Mouse (Mus musculus) kidney, adult 2 months (tissue): ENCODE data around the gene Acsbg1. TPM values are rescaled to one million over a fixed set of nuclear protein-coding genes. Genes with fewer than 3 reads are reported as not detected.

Source experiments
- DNase-seq: peaks from one replicate; pipeline ENCODE4 v3.0.0; 2021
- H3K27ac ChIP-seq: fragments of 200-500 bp; 2 replicates; pipeline ENCODE4 v1.5.1; 2012; ENCODE audit warnings: low read depth, low read length, control low read depth, inconsistent platforms; ENCODE audit not compliant: insufficient read depth
- H3K27me3 ChIP-seq: fragments of 200-500 bp; replicated peaks from 2 replicates; pipeline ENCODE4 v1.6.1; 2012; ENCODE audit warnings: mild to moderate bottlenecking, moderate library complexity, low read length, inconsistent platforms; ENCODE audit not compliant: control insufficient read depth, insufficient read depth
- H3K36me3 ChIP-seq: fragments of 200-500 bp; 2 replicates; pipeline ENCODE4 v1.6.1; 2012; ENCODE audit warnings: mild to moderate bottlenecking, moderate library complexity, low read length, inconsistent platforms; ENCODE audit not compliant: control insufficient read depth, insufficient read depth
- H3K4me1 ChIP-seq: fragments of 200-500 bp; 2 replicates; pipeline ENCODE4 v1.6.1; 2011; ENCODE audit warnings: low read length; ENCODE audit not compliant: control insufficient read depth, insufficient read depth
- H3K4me3 ChIP-seq: fragments of 200-500 bp; 2 replicates; pipeline ENCODE4 v1.5.1; 2011; ENCODE audit warnings: mild to moderate bottlenecking, low read depth, low read length, control low read depth; ENCODE audit not compliant: insufficient read depth
- CTCF ChIP-seq: fragments of 200-500 bp; conservative IDR thresholded peaks from 2 replicates; pipeline ENCODE4 v1.5.1; 2011; ENCODE audit warnings: low read depth, mild to moderate bottlenecking, control low read depth, low read length, moderate library complexity, mixed read lengths; ENCODE audit not compliant: insufficient read depth, insufficient read length
- POLR2A ChIP-seq: fragments of 200-500 bp; IDR thresholded peaks from one replicate; pipeline ENCODE4 v1.6.1; 2011; ENCODE audit warnings: low read depth, low read length, control low read depth
- WGBS: fragments of 180-500 bp; shearing (Covaris S2); methylation state at CpG from one replicate; pipeline ENCODE4 v1.1.7; 2018; 5-methylcytosine and 5-hydroxymethylcytosine counted together
- polyA plus RNA-seq: library from polyadenylated mRNA; depleted of rRNA; stranded (reverse); fragments of >200 nt; gene quantifications from 2 replicates; pipeline ENCODE4 v1.2.3, GENCODE M21; 2012

Acsbg1 gene
- polyA plus RNA-seq, 1 experiment, result 1.1 TPM

DNA sequence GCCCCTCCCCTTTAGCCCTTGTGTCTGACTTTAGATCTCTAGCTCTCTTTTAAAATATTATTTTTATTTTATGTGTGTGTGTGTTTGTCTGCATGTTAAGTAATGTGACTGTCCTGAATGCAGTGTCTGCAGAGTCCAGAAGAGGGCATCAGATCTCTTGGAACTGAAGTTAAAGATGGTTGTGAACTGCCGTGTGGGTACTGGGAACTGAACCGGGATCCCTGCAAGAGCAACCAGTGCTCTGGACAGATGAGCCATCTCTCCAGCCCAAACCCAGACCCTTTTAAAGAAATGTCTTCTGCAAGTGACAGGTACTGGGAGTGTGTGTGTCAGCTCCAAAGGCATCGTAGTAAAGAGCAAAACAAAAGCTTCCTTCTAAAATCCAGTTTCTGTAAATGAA, 4.4 kb upstream of the Acsbg1 start:
- Histone ChIP-seq H3K36me3 (no peaks in the 10 kb centered on the region), H3K27me3 (no peaks in the 10 kb centered on the region), H3K4me1 (no peaks in the 10 kb centered on the region), H3K4me3 (no peak overlapping the region), H3K27ac (no peak overlapping the region)
- WGBS, result 93% methylated on average over 3 of the region's 3 CpGs
- DNase-seq, result no peak
- TF ChIP-seq POLR2A, result no peak
- TF ChIP-seq CTCF, result no peak

DNA sequence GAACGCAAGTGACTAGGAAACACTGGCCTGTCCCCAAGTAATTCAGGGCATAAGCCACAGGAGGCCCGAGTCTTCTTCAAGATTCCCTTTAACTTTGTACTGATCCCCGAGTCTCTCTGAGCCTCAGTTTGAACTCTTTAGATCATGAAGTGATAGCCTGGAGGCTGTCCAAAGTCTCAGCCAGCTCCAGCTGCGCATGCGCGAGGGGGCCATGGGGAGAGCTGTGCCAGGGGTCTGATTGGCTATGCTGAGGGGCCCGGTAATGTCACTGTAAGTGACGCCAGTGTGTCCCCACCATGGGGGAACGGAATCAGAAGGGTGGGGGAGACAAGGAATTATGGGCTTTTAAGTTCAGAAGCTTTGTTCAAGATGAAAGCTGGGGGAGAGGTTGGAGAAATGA, 2.7 kb upstream of the Acsbg1 start:
- Histone ChIP-seq H3K27ac (no peak overlapping the region), H3K27me3 (no peaks in the 10 kb centered on the region), H3K36me3 (no peaks in the 10 kb centered on the region), H3K4me3 (no peak overlapping the region), H3K4me1 (no peaks in the 10 kb centered on the region)
- DNase-seq, result no peak
- TF ChIP-seq POLR2A (no peak), CTCF (no peak)
- 86% methylated on average over 9 of the region's 9 CpGs for WGBS

DNA sequence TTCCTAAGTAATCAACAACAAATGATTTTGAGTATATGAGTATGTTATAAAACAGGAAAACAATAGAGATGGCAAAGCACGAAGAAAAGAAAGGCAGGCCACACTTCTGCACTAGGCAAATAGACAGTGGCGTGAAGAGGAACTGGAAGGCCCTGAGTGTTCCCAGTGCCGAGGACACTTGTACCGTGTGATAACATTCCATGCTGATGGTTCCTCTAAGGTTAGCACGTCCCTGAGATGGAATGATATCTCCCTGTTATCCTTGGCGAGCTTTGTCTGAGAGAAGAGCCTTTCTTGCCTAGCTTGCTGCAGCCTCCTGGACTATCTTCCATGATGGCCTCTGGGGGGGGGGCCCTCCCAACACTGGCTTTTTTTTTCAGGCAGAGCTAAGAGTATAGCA, 2.9 kb downstream of the Acsbg1 start:
- Histone ChIP-seq H3K4me1 (no peaks in the 10 kb centered on the region), H3K27me3 (no peaks in the 10 kb centered on the region; the same call in 1 of the 2 replicates), H3K36me3 (no peaks in the 10 kb centered on the region), H3K27ac (no peak overlapping the region), H3K4me3 (no peak overlapping the region)
- TF ChIP-seq CTCF (no peak), POLR2A (no peak)
- 88% methylated on average over 6 of the region's 6 CpGs for WGBS
- DNase-seq, result no peak

DNA sequence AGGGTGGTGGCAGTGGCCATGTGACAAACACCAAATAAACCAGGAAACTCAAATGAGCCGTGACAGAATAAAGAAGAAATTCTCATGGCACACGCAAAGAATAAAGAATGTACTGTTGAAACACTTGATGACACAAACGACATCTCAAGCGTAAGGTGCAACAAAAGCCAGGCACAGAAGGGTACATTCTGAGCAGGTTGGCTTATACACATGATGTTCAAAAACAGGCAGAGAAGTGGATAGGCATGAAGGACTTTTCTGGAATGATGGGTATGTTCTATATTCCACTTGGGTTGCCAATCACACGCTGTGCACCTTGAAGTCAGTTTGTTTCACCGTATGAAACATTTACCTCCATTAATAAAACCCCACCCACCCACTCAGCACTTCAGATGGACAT, 5.3 kb downstream of the Acsbg1 start:
- H3K4me3 ChIP-seq, result no peak overlapping the region

DNA sequence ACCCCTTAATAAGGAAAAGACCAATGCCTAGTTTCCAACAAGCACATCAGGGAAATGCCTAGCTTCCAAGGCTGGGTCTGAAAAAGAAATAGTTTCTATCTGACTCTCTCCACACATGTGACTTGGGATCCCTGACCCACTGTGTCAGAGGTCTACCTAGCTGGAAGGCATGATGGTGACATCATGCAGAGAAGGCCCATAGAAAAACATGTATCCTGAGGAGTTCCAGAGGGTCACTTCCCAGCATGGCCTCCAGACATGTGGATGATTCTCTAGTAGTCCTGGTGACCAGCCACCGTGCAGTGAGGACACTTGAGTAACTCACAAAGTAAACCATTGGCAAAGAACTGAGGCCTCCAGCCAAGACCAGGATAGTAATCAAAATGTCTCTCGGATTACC, 5.8 kb downstream of the Acsbg1 start:
- TF ChIP-seq CTCF (no peak), POLR2A (no peak)
- Histone ChIP-seq H3K27ac (no peak overlapping the region), H3K27me3 (no peaks in the 10 kb centered on the region; the same call in 1 of the 2 replicates), H3K36me3 (no peaks in the 10 kb centered on the region), H3K4me1 (no peaks in the 10 kb centered on the region), H3K4me3 (no peak overlapping the region)
- 58% methylated on average over 2 of the region's 2 CpGs for WGBS
- peak; percentile 4 for DNase-seq

More for the DNA sequence above, 5.3 kb downstream of the Acsbg1 start:
- TF ChIP-seq POLR2A (no peak), CTCF (no peak)
- no peaks in the 10 kb centered on the region for H3K4me1 ChIP-seq
- H3K36me3 ChIP-seq, result no peaks in the 10 kb centered on the region
- no peak for DNase-seq
- no peaks in the 10 kb centered on the region; the same call in 1 of the 2 replicates for H3K27me3 ChIP-seq
- no peak overlapping the region for H3K27ac ChIP-seq
- 75% methylated on average over 6 of the region's 6 CpGs for WGBS

DNA sequence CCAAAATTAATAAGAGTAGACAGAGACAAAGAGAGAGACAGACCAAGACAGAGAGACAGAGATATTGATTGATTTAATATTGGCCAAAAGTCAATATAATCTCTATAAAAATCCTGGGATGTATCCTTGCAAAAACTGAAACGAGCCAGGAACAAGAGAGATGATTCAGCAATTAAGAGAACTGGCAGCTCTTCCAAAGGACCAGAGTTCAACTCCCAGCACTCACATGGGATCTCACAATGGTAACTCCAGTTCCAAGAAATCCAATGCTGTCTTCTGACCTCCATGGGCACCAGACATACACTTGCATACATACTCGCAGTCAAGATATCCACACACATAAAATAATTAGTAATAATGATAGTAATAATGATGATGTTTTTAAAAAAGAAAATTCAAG, 8.9 kb downstream of the Acsbg1 start:
- TF ChIP-seq CTCF, result no peak
- TF ChIP-seq POLR2A, result no peak
- no peak overlapping the region for H3K4me3 ChIP-seq
- WGBS, result 58% methylated on average over 2 of the region's 2 CpGs

DNA sequence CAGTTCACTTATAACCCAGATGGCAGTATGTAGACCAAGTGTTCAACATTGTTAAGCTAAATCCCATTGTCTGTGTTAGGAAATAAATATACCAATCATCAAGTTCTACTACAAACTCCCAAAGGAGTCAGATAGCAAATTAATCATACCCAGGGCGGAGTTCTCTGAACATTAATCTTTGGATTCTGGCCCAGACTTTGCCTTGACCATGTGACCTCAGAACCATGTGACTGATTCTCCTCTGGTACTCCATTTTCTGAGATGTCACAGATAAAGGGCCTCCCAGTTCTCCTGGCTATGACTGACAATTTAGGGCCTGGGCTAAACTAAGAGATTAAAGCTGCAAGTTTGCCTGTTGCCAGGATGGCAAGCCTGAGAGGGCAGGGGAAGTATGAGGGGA, 12.3 kb downstream of the Acsbg1 start:
- TF ChIP-seq POLR2A, result no peak
- Histone ChIP-seq H3K27ac (no peak overlapping the region), H3K36me3 (no peaks in the 10 kb centered on the region), H3K4me3 (no peak overlapping the region), H3K27me3 (no peaks in the 10 kb centered on the region; the same call in 1 of the 2 replicates), H3K4me1 (peaks cover 3% of the 10 kb centered on the region; the same call in 1 of the 2 replicates)
- peak; percentile 32 for DNase-seq
- WGBS, result 65% methylated on average over 1 of the region's 1 CpGs

More for the DNA sequence above, 8.9 kb downstream of the Acsbg1 start:
- no peak overlapping the region for H3K27ac ChIP-seq
- H3K36me3 ChIP-seq, result no peaks in the 10 kb centered on the region
- no peak for DNase-seq
- peaks cover 3% of the 10 kb centered on the region; the same call in 1 of the 2 replicates for H3K4me1 ChIP-seq
- H3K27me3 ChIP-seq, result no peaks in the 10 kb centered on the region; the same call in 1 of the 2 replicates

DNA sequence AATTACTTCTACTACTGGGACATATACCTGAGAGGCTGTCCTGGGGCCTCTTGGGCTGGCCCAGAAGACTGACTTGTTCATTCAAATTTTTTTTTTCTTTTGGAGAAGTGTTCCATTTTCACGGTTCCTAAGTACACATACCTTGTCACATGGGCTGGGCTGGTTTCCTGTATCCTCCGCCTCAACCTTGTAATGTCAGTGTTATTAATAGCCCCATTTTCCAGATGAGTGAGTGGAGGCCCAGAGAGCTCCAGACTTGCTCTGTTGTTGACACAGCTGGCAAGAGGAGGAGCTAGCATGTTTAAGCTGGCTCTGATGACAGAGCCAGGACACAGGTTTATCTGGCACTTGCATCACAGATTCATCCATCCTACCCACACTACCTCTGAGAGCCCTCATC, 14.2 kb downstream of the Acsbg1 start:
- Histone ChIP-seq H3K4me1 (peaks cover 3% of the 10 kb centered on the region; the same call in 1 of the 2 replicates), H3K36me3 (no peaks in the 10 kb centered on the region)
- WGBS, result 34% methylated on average over 2 of the region's 2 CpGs

More for the DNA sequence above, 14.2 kb downstream of the Acsbg1 start:
- no peak for DNase-seq
- no peaks in the 10 kb centered on the region for H3K27me3 ChIP-seq
- no peak overlapping the region for H3K4me3 ChIP-seq
- H3K27ac ChIP-seq, result no peak overlapping the region
- TF ChIP-seq POLR2A (no peak), CTCF (no peak)
